Mouse (Mus musculus) 3134 (cell line): Measurements from ENCODE around the gene Ggta1.
"Not testable (repeated sequence)": the region's sequence is repeated elsewhere in the genome, so short reads cannot be mapped to it uniquely, and the experiment has no call there.

Source experiments
- DNase-seq: peaks from one replicate; pipeline ENCODE4 v3.0.0-alpha.2; 2011; ENCODE audit warnings: low spot score; ENCODE audit not compliant: insufficient read length; ENCODE audit errors: extremely low read depth

Gene Ggta1

DNA sequence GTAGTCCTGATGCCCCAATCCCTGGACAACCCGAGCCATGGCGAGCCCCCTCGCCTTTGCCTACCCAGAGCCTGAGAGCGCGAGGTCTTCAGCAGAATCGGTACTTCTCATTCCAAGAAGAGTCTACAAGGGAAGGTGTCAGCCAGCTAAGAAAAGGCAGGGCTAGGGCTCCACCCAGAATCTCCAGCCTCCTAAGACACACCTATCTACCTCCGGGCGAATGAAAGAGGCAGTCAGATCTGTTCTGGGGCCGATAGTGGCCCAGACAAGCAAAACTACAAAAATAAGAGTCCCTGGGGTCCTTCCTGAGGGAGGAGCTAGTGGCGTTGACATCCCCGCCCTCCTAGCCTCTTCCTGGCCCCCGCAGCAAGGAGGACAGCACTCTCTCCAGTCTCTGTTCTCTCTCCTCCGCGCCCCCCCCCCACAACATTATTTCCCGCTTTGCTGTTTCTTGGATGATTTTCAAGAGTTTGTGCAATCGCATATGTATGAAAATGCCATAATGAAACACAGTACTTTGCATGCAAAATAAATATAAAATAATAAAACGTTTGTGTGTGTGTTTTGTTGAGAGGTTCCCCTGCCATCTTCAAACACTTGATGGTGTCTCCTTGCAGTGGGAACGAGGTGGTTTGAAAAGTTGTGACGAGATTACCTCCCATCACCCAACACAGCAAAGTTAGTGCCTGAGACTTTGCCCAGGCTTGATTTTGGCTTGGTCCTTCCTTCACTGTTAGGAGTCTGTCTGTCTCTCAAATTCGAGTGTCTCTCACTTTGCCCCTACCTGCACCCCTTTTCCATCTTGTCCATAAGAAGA is 1.7 kb downstream of the Ggta1 start:
- DNase-seq = peak; percentile 74

- no peak for DNase-seq
Observed at GRCm38 (mm10) chr2:35460378-35460880, 2.6 kb downstream of the Ggta1 start.

- DNase-seq = no peak
Observed at GRCm38 (mm10) chr2:35459316-35459715, 3.7 kb downstream of the Ggta1 start.

DNA sequence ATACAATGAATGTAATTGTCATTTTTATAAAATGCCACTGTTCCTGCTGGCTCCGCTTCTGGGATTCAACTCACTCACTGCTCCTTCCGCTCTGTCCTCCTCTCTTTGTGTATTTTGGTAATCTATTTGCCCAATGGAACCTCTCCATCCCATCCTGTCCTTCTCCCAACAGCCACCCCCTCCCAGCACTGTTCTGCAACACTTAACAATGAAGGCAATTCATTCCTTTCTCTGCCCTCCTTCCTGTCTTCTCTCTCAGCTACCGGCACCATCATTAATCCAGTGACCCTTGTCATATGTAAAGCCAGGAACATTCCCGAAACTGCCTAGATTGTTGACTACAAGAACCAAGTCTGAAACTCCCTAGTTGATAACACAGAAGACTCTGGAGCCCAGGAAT is 4.6 kb downstream of the Ggta1 start:
- DNase-seq = no peak

DNA sequence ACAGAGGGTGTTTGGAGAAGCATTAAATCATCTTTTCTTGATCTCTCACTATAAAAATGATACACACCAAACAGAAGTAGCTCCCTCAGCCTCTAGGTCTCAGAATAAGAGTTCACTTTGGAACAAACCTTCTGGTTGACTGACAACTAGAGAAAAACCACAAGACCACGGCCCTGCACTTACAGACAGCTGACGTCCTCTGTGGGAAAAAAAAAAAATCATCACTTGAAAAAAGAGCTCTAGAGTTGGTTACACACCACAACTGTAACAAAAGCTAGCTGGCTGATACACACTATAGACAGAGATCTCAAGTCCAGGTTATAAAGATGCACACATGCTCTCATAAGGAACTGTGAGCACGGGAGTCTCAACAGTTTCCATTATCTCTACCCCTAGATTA is 9.3 kb downstream of the Ggta1 start:
- no peak for DNase-seq

DNA sequence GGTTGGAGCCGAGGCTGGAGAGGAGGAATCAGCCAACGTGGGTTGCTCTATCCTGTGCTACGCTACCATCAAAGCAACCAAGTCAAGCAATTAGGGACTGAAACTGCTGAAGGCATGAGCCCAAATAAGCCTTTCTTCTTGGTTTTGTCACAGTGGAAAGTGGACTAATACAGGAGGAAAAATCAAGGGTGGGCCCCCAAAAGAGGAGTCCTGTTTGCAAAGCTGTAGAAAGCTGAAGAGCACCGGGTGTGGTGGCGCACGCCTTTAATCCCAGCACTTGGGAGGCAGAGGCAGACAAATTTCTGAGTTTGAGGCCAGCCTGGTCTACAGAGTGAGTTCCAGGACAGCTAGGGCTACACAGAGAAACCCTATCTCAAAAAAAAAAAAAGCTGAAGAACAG is 10.3 kb downstream of the Ggta1 start:
- DNase-seq = not testable (repeated sequence)

GRCm38 (mm10) chr2:35451484-35452050 is 11.5 kb downstream of the Ggta1 start:
- no peak for DNase-seq

GRCm38 (mm10) chr2:35450856-35451255 is 12.2 kb downstream of the Ggta1 start:
- DNase-seq = no peak

GRCm38 (mm10) chr2:35449687-35450622 is 13.1 kb downstream of the Ggta1 start:
- no peak for DNase-seq

- DNase-seq = no peak
Observed at GRCm38 (mm10) chr2:35448914-35449670, 13.9 kb downstream of the Ggta1 start.

GRCm38 (mm10) chr2:35448215-35448913 is 14.7 kb downstream of the Ggta1 start:
- DNase-seq = no peak

GRCm38 (mm10) chr2:35447453-35447852 is 15.6 kb downstream of the Ggta1 start:
- peak; percentile 54 for DNase-seq

GRCm38 (mm10) chr2:35446798-35447197 is 16.2 kb downstream of the Ggta1 start:
- DNase-seq = no peak

GRCm38 (mm10) chr2:35446300-35446699 is 16.7 kb downstream of the Ggta1 start:
- DNase-seq = no peak

- peak; percentile 73 for DNase-seq
Observed at GRCm38 (mm10) chr2:35445610-35446009, 17.4 kb downstream of the Ggta1 start.

- no peak for DNase-seq
Observed at GRCm38 (mm10) chr2:35444764-35445262, 18.2 kb downstream of the Ggta1 start.

GRCm38 (mm10) chr2:35443981-35444763 is 18.9 kb downstream of the Ggta1 start:
- DNase-seq = no peak

DNA sequence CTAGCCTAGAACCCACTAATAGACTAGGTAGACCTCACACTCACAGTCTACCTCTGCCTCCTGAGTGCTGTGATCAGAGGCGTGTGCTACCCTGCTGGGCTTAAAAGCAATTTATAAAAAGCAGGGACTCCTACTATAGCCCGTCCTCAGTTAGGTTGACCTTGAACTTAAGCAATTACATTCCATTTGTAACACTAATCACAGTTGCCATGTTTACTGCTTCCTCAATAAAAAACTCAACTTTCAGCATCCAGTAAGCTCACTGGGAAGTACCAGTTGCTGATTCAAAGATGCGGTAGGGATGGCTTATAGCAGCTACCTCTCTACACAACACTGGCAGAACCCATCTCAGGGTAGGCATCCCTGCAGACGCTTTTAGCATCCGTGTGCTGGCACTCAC is 19.7 kb downstream of the Ggta1 start:
- DNase-seq = no peak

DNA sequence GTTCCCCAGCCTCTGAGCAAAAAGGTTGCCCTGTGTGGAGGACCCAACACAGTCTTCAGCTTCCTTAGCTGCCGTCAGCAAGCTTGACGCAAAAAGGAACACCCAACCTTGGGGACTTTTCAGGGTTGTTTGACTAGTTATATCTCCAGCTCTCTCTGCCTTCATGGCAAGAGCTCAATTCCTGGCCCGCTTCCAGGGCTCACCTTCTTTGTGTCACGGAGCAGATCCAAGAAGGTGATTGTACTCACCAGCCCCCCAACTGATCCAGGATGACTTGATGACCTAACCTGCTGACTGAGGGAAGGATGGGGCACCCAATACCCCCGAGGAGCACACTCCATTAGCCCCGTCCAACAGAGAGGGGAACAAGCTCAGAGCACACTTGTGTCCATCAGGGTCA is 21.0 kb downstream of the Ggta1 start:
- DNase-seq = no peak
